9 mouse cellular contexts compared by ENCODE assay signal in genomic region chr3:96171583-96172196, GRCm38 (mm10). TPM values are rescaled to one million over a fixed set of nuclear protein-coding genes. Genes with fewer than 3 reads are reported as not detected.
A peak's percentile ranks its signal among the peaks of the same experiment; 100 is the strongest.
DNase-seq lines count a peak whose midpoint lies in the region; ATAC-seq and TF ChIP-seq lines count a peak whose summit lies in the region.
"Had no signal": no experiment of that assay in that cellular context is flagged by ENCODE, and none has a peak within 500 bp of the region (broad histone marks: within the 10 kb centered on the region; RNA-seq: fewer than 3 reads in every experiment).

No protein-coding gene starts in this region.

- H3K27me3 ChIP-seq in heart, embryonic 13.5 days (replicated peaks) = no peaks in the 10 kb centered on the region
- H3K27me3 ChIP-seq in forebrain, embryonic 15.5 days = no peaks in the 10 kb centered on the region
- H3K27me3 ChIP-seq: Patski had no signal

- H3K4me1 ChIP-seq in heart, embryonic 13.5 days = peaks cover 37% of the 10 kb centered on the region
- peaks cover 5 to 14% of the 10 kb centered on the region in 2 experiments; a peak in 3 of 4 replicates for H3K4me1 ChIP-seq in ES-E14 (ENCODE audit: control insufficient read depth in 2 of 2, insufficient read depth in 2 of 2, low read length in 2 of 2, poor library complexity in 1 of 2)
- peaks cover 36% of the 10 kb centered on the region for H3K4me1 ChIP-seq in forebrain, embryonic 15.5 days

- no peak for DNase-seq in heart, adult 11 months
- no peak for DNase-seq in ES-E14 (ENCODE audit: low read depth, low spot score)
- no peak for DNase-seq in spleen, postnatal 4 days (ENCODE audit: low spot score in 2 of 2)
- DNase-seq in cerebellum, adult 18-20 months = no peak
- DNase-seq in thymus, postnatal 14 days = no peak

- peak overlapping the region; percentile 93 for H3K4me2 ChIP-seq in heart, embryonic 13.5 days
- H3K4me2 ChIP-seq in forebrain, embryonic 15.5 days (replicated peaks) = peak overlapping the region; percentile 66

- H3K9ac ChIP-seq in heart, embryonic 13.5 days = peak overlapping the region; percentile 95
- peak overlapping the region; percentile 94 for H3K9ac ChIP-seq in ES-E14 (ENCODE audit: insufficient read depth, low read depth, low read length, poor library complexity, severe bottlenecking)
- H3K9ac ChIP-seq in forebrain, embryonic 15.5 days (replicated peaks) = peak overlapping the region; percentile 86

- ATAC-seq in heart, embryonic 13.5 days (ENCODE audit: extremely low read depth, insufficient number of reproducible peaks, low FRiP score, low TSS enrichment) = no peak
- peak; percentile 15 for ATAC-seq in forebrain, embryonic 15.5 days (replicated peaks)
- ATAC-seq in megakaryocyte, adult 5-6 weeks (ENCODE audit: poor library complexity, severe bottlenecking) = peak; percentile 4

- in situ Hi-C loops in ES-E14 (cut with MboI; ENCODE audit: low sequenced_read_pairs in 2 of 2, unreplicated experiment in 2 of 2) = no loop called here

- WGBS in heart, embryonic 13.5 days = 15% methylated on average over 18 of the region's 18 CpGs
- 17% methylated on average over 18 of the region's 18 CpGs for WGBS in forebrain, embryonic 15.5 days

- H3K27ac ChIP-seq in heart, embryonic 13.5 days (replicated peaks) = peak overlapping the region; percentile 99
- H3K27ac ChIP-seq in ES-E14 (ENCODE audit: insufficient read depth, low read depth, low read length, poor library complexity, severe bottlenecking) = peak overlapping the region; percentile 86
- H3K27ac ChIP-seq in forebrain, embryonic 15.5 days (replicated peaks) = peak overlapping the region; percentile 98

- H3K4me3 ChIP-seq in heart, embryonic 13.5 days = peak overlapping the region; percentile 96
- H3K4me3 ChIP-seq in ES-E14 (ENCODE audit: insufficient read depth in 1 of 2, low read depth in 1 of 2, low read length in 2 of 2, poor library complexity in 1 of 2, severe bottlenecking in 1 of 2) = peak overlapping the region; percentile 97 to 98
- peak overlapping the region; percentile 55 for H3K4me3 ChIP-seq in forebrain, embryonic 15.5 days

- H3K36me3 ChIP-seq in heart, embryonic 13.5 days = peaks cover 47% of the 10 kb centered on the region
- H3K36me3 ChIP-seq in ES-E14 (ENCODE audit: control insufficient read depth, insufficient read depth, low read length, poor library complexity, severe bottlenecking) = peaks cover 28% of the 10 kb centered on the region
- peaks cover 26% of the 10 kb centered on the region for H3K36me3 ChIP-seq in forebrain, embryonic 15.5 days

- no peaks in the 10 kb centered on the region for H3K9me3 ChIP-seq in heart, embryonic 13.5 days
- no peaks in the 10 kb centered on the region for H3K9me3 ChIP-seq in ES-E14 (ENCODE audit: control insufficient read depth, insufficient read depth, low read depth, low read length)
- H3K9me3 ChIP-seq in forebrain, embryonic 15.5 days = no peaks in the 10 kb centered on the region

TF ChIP-seq in ES-E14, 5 proteins besides CTCF, POLR2A, EP300 and RAD21:
- TF ChIP-seq CHD2 (IDR thresholded peaks at IDR 0.05; ENCODE audit: low read depth, low read length) (no peak), ZC3H11A (IDR thresholded peaks at IDR 0.05; ENCODE audit: borderline replicate concordance, low read depth, low read length) (no peak), MAFK (IDR thresholded peaks at IDR 0.05; ENCODE audit: insufficient read depth, low read depth, low read length) (no peak), HCFC1 (IDR thresholded peaks at IDR 0.05; ENCODE audit: borderline replicate concordance, insufficient read depth, low read length) (no peak), ZNF384 (IDR thresholded peaks at IDR 0.05; ENCODE audit: low read depth, low read length) (no peak)
TF ChIP-seq in ES-E14: peak in this region for 0.

RNA-seq across cellular contexts. Expression of gene Sf3b4, which starts 0.4 kb away (rescaled TPM):
- polyA plus RNA-seq in heart, embryonic 13.5 days (2015; fragmentation: Nextera tagmentation; extraction: Ambion mirVana) = 97.7 and 98.6 TPM in 2 replicates
- total RNA-seq in ES-E14 (2012; rRNA removed) = 64.1 and 91.1 TPM in 2 replicates
- 151 and 155 TPM in 2 replicates for polyA plus RNA-seq in forebrain, embryonic 15.5 days (2015; fragmentation: Nextera tagmentation; extraction: Ambion mirVana)
- total RNA-seq in megakaryocyte, adult 5-6 weeks (2015) = 51.0 and 64.8 TPM in 2 replicates
- 15.4 and 16.3 TPM in 2 replicates for total RNA-seq in megakaryocyte, adult 5-6 weeks (2017)

RNA-seq across cellular contexts. Expression of gene Sv2a, which starts 9.3 kb away (rescaled TPM):
- polyA plus RNA-seq in heart, embryonic 13.5 days (2015; fragmentation: Nextera tagmentation; extraction: Ambion mirVana) = 13.5 and 14.0 TPM in 2 replicates
- 7.2 and 8.2 TPM in 2 replicates for total RNA-seq in ES-E14 (2012; rRNA removed)
- polyA plus RNA-seq in forebrain, embryonic 15.5 days (2015; fragmentation: Nextera tagmentation; extraction: Ambion mirVana) = 69.1 and 73.3 TPM in 2 replicates
- 0.09 and 0.11 TPM in 2 replicates for total RNA-seq in megakaryocyte, adult 5-6 weeks (2015)
- 0.07 TPM in 1 of 2 replicates, not detected in the other for total RNA-seq in megakaryocyte, adult 5-6 weeks (2017)

RNA-seq across cellular contexts. Expression of gene Mtmr11, which starts 9.9 kb away (rescaled TPM):
- polyA plus RNA-seq in heart, embryonic 13.5 days (2015; fragmentation: Nextera tagmentation; extraction: Ambion mirVana) = 6.4 and 7.2 TPM in 2 replicates
- total RNA-seq in ES-E14 (2012; rRNA removed) = 3.5 and 4.0 TPM in 2 replicates
- polyA plus RNA-seq in forebrain, embryonic 15.5 days (2015; fragmentation: Nextera tagmentation; extraction: Ambion mirVana) = 10.0 and 11.2 TPM in 2 replicates
- 0.09 TPM in 1 of 2 replicates, not detected in the other for total RNA-seq in megakaryocyte, adult 5-6 weeks (2015)
- not detected in 2 replicates for total RNA-seq in megakaryocyte, adult 5-6 weeks (2017)

RNA-seq across cellular contexts. Expression of gene Bola1, which starts 47.8 kb away (rescaled TPM):
- polyA plus RNA-seq in heart, embryonic 13.5 days (2015; fragmentation: Nextera tagmentation; extraction: Ambion mirVana) = 42.5 and 46.7 TPM in 2 replicates
- total RNA-seq in ES-E14 (2012; rRNA removed) = 70.8 and 76.4 TPM in 2 replicates
- 71.8 and 75.5 TPM in 2 replicates for polyA plus RNA-seq in forebrain, embryonic 15.5 days (2015; fragmentation: Nextera tagmentation; extraction: Ambion mirVana)
- total RNA-seq in megakaryocyte, adult 5-6 weeks (2015) = 11.9 and 14.2 TPM in 2 replicates
- 9.9 and 12.1 TPM in 2 replicates for total RNA-seq in megakaryocyte, adult 5-6 weeks (2017)

RNA-seq across cellular contexts. Expression of gene Hist2h2ab, which starts 48.0 kb away (rescaled TPM):
- polyA plus RNA-seq in heart, embryonic 13.5 days (2015; fragmentation: Nextera tagmentation; extraction: Ambion mirVana) = not detected in 2 replicates
- 54.2 and 70.0 TPM in 2 replicates for total RNA-seq in ES-E14 (2012; rRNA removed)
- polyA plus RNA-seq in forebrain, embryonic 15.5 days (2015; fragmentation: Nextera tagmentation; extraction: Ambion mirVana) = 0.46 TPM in 1 of 2 replicates, not detected in the other
- 6.0 and 6.9 TPM in 2 replicates for total RNA-seq in megakaryocyte, adult 5-6 weeks (2015)
- total RNA-seq in megakaryocyte, adult 5-6 weeks (2017) = 70.6 and 78.2 TPM in 2 replicates
